Mouse (Mus musculus): ENCODE measurements at regions not wholly inside any gene's neighbourhood (a gene's known extent, or its start where the extent isn't known, plus 50 kb on each side); places are given as distances from the start of the nearest gene placed in this dataset.

GRCm38 (mm10) chr3:22025615-22026014, 50.8 kb upstream of the Tbl1xr1 start:
- TF ChIP-seq CHD2 (IDR thresholded peaks at IDR 0.05; ENCODE audit: low read depth, low read length) = no peak
- no peak for TF ChIP-seq ZNF384 (IDR thresholded peaks at IDR 0.05; ENCODE audit: low read depth, low read length)
- TF ChIP-seq MAFK (IDR thresholded peaks at IDR 0.05; ENCODE audit: insufficient read depth, low read depth, low read length) = no peak
- TF ChIP-seq HCFC1 (IDR thresholded peaks at IDR 0.05; ENCODE audit: borderline replicate concordance, insufficient read depth, low read length) = no peak
- TF ChIP-seq ZC3H11A (IDR thresholded peaks at IDR 0.05; ENCODE audit: borderline replicate concordance, low read depth, low read length) = no peak
- DNase-seq (ENCODE audit: low read depth, low spot score) = no peak
- H3K36me3 ChIP-seq (ENCODE audit: control insufficient read depth, insufficient read depth, low read length, poor library complexity, severe bottlenecking) = no peaks in the 10 kb centered on the region
- no peaks in the 10 kb centered on the region for H3K9me3 ChIP-seq (ENCODE audit: control insufficient read depth, insufficient read depth, low read depth, low read length)
- no peak overlapping the region for H3K4me3 ChIP-seq (ENCODE audit: insufficient read depth in 1 of 2, low read depth in 1 of 2, low read length in 2 of 2, poor library complexity in 1 of 2, severe bottlenecking in 1 of 2)
- H3K9ac ChIP-seq (ENCODE audit: insufficient read depth, low read depth, low read length, poor library complexity, severe bottlenecking) = no peak overlapping the region; the same call in 1 of the 2 replicates
- in situ Hi-C loops (cut with MboI; ENCODE audit: low sequenced_read_pairs in 2 of 2, unreplicated experiment in 2 of 2) = no loop called here
- peaks cover 4 to 21% of the 10 kb centered on the region in 2 experiments; a peak in 3 of 4 replicates for H3K4me1 ChIP-seq (ENCODE audit: control insufficient read depth in 2 of 2, insufficient read depth in 2 of 2, low read length in 2 of 2, poor library complexity in 1 of 2)
- peak overlapping the region; percentile 52; the same call in 1 of the 2 replicates for H3K27ac ChIP-seq (ENCODE audit: insufficient read depth, low read depth, low read length, poor library complexity, severe bottlenecking)

Data from ES-E14 (cell line).